Mouse (Mus musculus) kidney, postnatal 4 days (tissue): ENCODE results near the gene Zfp277.

Experiments used
- DNase-seq, 2 experiments: peaks; one replicate each; pipeline ENCODE4 v3.0.0; 2021; ENCODE audit warnings: mixed read lengths in 2 of 2

The Zfp277 gene

GRCm38 (mm10) chr12:40348251-40348650, 97.5 kb downstream of the Zfp277 start:
- DNase-seq, result no peak

- DNase-seq, result no peak
These were observed 98.5 kb downstream of the Zfp277 start for GRCm38 (mm10) chr12:40347060-40347698.

GRCm38 (mm10) chr12:40341443-40341842, 104.3 kb downstream of the Zfp277 start:
- DNase-seq, result peak in 1 of 2 experiments; percentile 15

- DNase-seq, result no peak
These were observed 110.4 kb downstream of the Zfp277 start for GRCm38 (mm10) chr12:40335303-40335702.

- no peak for DNase-seq
These were observed 114.2 kb downstream of the Zfp277 start for GRCm38 (mm10) chr12:40331467-40331866.

- DNase-seq, result peak; percentile 48 to 71
These were observed 118.6 kb downstream of the Zfp277 start for GRCm38 (mm10) chr12:40327012-40327660.

GRCm38 (mm10) chr12:40325582-40325981, 120.1 kb downstream of the Zfp277 start:
- DNase-seq, result no peak

GRCm38 (mm10) chr12:40324819-40325218, 120.9 kb downstream of the Zfp277 start:
- DNase-seq, result no peak

GRCm38 (mm10) chr12:40315146-40315545, 130.6 kb downstream of the Zfp277 start:
- DNase-seq, result no peak

- DNase-seq, result no peak
These were observed 141.7 kb downstream of the Zfp277 start for GRCm38 (mm10) chr12:40303960-40304359.

- no peak for DNase-seq
These were observed 147.1 kb downstream of the Zfp277 start for GRCm38 (mm10) chr12:40298636-40299035.

- DNase-seq, result peak; percentile 6 to 20
These were observed 159.2 kb downstream of the Zfp277 start for GRCm38 (mm10) chr12:40286539-40286938.

- DNase-seq, result no peak
These were observed 164.9 kb downstream of the Zfp277 start for GRCm38 (mm10) chr12:40280596-40281325.

GRCm38 (mm10) chr12:40277581-40277980, 168.1 kb downstream of the Zfp277 start:
- DNase-seq, result no peak

GRCm38 (mm10) chr12:40274931-40275330, 170.8 kb downstream of the Zfp277 start:
- DNase-seq, result no peak

GRCm38 (mm10) chr12:40273339-40273738, 172.4 kb downstream of the Zfp277 start:
- no peak for DNase-seq

- no peak for DNase-seq
These were observed 173.0 kb downstream of the Zfp277 start for GRCm38 (mm10) chr12:40272710-40273109.

GRCm38 (mm10) chr12:40268313-40268712, 177.4 kb downstream of the Zfp277 start:
- no peak for DNase-seq
